Mouse (Mus musculus) 3T3-L1 (cell line): ENCODE measurements around the gene Ap1m1.

ENCODE experiments used
- DNase-seq: peaks from one replicate; pipeline ENCODE4 v3.0.0-alpha.2; 2015; ENCODE audit warnings: low read depth, low spot score

Gene Ap1m1

DNA sequence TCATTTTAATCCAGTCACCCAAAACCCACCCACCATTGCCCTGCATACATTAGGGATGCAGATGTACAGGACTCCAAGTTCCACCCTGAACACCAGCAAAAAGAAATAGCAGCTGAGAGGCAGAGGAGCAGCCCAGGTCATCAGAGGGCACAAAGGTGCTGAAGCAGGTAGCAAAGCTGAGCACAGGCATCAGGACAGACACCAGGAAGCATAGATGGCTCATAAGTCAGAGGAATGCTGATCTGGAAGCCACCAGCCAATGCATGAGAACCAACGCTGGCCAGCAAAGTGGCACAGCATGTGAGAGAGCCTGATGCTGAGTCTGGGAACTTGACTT, 18.1 kb downstream of the Ap1m1 start:
- DNase-seq, result no peak

DNA sequence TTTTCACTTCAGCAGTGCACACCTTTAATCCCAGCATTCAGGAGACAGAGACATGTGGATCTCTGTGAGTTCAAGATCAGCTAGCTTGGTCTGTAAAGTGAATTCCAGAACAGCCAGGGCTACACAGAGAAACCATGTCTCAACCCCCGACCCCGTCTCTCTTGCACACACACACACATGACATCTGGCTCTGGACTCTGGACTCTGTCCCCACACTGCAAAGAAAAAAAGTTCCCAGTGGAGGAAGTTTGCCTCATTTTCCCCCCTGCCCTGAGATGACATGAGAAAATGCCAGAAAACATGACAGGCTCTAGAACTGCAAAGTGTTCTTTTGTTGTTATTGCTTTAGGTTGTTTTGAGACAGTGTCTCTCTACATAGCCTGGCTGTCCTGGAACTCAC, 20.0 kb downstream of the Ap1m1 start:
- DNase-seq, result no peak

DNA sequence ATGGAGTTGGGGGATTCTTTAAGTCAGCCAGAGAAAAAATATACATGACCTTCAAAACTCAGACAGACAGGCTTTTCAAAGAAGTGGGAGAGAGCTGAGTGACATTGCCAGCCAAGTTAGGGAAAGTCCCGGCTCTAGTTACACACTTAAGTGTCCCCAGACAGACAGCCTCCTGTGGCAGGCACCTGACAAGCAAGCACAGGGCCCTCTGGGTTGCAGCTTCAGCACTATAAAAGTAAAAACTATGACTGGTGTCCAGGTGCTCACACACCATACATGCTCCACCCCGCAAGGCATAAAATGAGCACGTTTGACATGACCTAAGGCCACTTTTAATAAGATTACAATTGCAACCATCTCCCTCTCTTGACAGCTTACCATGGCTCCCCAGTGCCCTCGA, 20.8 kb downstream of the Ap1m1 start:
- no peak for DNase-seq

DNA sequence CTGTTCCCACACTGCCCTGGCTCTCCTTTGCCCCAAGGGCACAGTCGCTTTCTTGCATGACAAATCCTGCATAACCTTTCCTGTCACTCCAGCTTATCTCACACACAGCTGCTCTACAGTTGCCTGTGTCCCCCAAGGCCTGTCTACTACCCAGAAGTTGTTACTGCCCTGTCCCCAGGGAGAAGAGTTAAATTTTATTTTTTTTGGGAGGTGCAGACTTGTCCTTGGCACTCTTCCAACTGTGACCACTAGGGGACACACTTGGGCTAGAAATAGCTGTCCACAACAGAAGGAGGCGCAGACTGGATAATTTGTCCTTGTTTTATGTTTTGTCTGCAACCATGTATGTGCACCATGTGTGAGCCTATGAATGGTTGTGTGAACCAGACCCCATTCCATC, 21.2 kb downstream of the Ap1m1 start:
- peak; percentile 70 for DNase-seq

DNA sequence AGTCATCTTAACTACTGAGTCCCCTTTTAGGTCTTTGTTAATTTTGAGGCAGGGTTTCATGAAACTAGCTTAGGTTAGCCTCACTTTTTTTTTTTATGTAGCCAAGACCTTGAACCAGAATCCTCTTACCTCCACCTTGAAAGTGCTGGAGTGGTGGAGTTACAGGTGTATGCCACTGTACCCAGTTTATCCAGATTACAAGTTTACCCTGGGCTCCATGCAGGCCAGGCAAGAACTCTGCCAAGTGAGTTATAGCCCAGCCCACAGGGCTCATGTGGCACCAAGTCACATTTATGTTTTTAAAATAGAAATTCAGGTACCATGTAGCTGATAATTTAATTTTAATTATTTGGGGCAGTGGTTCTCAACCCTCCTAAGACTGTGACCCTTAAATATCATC, 21.6 kb downstream of the Ap1m1 start:
- no peak for DNase-seq

DNA sequence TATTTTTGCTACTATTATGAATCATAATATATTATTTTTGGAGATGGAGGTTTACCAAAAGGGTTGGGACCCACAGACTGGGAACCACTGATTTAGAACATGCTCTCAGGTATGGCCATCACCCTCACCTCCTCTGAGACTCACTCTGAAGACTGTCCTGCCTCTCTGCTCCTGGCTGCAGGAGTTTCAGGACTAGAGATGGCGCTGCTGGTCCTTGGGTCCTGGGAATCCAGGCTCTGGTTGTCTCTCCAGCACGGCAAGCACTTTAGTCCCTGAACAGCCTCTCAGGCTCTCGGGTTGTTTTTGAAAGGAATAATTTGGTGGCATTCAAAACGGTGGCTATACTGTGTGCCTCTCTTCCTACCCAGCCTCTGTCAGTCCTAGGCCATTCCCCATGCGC, 22.1 kb downstream of the Ap1m1 start:
- DNase-seq, result no peak

DNA sequence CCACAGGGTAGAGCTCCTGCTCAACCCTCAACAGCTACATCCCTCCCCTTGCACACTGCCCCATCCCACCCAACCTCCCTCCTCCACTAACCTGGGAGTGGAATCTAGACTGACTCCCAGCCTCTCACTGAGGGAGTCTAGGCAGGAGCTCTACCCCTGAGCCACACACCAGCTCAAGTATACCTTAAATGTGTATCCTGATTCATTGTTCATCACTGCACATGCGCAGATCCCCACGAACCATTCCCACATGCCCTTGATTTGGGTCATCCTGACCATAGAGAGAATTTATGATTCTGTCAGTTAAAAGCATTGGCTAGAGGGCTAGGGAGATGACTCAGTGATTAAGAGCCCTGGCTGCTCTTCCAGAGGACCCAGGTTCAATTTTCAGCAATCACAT, 22.9 kb downstream of the Ap1m1 start:
- DNase-seq, result no peak

DNA sequence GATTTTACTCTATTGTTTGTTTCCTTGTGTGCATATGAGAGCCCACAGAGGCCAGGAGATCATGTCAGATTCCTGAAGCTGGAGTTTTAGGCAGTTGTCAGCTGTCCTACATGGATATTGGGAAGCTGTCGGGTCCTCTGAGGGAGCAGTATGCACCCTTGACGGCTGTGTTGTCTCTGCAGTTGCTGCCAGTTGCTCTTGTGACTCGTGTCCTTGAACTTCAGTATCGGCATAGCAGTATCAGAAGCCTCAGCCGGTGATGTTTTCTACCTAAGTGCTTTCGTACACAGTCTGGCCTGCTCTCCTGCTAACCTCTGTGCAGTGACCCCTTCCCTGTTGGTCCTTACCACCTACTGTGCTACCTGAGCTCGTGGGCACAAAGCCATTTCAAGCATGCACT, 23.6 kb downstream of the Ap1m1 start:
- DNase-seq, result no peak

DNA sequence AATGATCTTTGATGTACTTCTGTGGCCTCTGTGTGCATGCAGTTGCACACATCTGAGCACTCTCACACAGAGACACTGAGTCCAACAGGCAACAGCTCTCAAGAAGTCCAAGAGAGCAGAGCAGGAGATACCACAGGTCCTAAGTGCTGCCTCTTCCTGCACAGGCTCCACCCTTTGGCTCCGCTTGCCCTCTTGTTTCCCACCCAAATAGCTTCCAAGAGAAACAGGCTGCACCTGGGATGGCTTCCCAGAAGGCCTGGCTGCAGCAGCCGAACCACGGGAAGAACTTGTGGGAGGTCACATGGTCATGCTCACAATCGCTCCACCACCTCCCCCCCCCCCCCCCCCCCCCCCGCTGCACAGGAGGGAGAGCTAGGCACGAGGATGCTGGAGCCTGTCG, 25.5 kb downstream of the Ap1m1 start:
- DNase-seq, result no peak

DNA sequence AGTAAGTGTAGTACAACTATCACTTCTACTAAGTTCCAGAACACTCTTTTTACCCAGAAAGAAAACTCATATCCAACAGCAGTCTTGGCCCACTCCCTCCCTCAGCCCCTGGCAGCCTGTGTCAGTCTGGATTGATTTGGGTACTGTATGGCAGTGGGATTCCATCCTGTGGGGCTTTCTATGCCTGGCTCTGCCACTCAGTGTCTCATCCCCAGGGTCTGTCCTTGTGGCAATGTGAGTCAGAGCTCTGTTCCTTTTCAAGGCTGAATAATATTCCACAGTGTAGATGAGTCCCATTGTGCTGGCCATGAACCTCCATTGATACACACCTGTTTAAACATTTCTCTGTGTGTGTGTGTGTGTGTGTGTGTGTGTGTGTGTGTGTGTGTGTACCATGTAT, 26.9 kb downstream of the Ap1m1 start:
- DNase-seq, result no peak

DNA sequence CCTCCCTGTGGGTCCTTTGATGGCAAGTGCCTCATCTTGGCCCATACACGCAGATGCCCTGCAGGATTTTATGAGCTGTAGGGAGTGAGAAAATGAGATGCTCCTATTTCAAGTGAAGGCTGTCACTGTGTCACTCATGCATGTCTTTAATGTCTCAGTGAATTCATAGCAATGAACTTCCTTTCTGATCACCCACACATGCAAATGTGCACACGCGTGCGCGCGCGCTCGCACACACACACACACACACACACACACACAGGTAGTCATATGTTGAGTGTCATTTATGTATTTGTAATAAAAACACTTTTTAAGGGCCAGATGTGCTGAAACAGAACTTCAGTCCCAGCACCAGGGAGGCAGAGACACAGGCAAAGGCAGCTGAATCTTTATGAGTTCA, 27.3 kb downstream of the Ap1m1 start:
- DNase-seq, result no peak

DNA sequence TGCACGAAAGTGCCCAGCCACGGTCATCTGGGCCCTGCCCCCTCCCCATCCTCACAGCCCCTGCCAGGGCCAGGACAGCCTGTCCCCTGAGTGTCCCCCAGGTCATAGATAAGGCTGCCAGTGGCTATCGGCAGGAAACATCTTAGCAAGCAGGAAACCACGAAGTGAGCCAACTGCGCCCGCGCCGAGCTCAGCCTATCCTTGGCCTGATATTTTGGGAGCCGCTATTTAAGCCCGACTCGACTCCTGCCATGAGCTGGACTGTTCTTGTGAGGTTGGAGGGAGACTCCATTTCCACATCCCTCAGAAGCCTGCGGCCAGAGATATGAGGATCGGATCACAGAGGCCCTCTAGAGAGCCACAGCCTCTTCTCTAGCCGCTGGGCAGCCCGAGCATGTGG, 28.5 kb downstream of the Ap1m1 start:
- no peak for DNase-seq

DNA sequence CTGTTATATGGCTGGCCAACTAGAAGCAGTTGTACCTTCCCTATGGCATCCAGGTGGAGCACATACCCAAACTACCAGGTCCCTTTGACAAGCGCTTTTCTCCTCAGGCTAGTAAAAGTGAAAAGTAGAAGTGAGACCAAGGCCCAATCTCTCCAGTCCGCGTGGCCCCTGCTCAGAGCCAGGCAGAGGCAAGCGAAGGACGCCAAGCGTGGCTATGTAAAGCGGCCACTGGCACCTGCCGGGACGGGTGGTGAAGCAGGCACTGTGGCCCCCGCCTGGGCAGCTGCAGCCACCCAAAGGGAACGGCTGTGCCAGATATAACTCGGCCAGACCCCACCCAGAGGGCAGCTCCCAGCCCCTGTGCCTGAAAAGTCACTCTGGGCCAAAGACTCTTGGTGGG, 30.8 kb downstream of the Ap1m1 start:
- no peak for DNase-seq

DNA sequence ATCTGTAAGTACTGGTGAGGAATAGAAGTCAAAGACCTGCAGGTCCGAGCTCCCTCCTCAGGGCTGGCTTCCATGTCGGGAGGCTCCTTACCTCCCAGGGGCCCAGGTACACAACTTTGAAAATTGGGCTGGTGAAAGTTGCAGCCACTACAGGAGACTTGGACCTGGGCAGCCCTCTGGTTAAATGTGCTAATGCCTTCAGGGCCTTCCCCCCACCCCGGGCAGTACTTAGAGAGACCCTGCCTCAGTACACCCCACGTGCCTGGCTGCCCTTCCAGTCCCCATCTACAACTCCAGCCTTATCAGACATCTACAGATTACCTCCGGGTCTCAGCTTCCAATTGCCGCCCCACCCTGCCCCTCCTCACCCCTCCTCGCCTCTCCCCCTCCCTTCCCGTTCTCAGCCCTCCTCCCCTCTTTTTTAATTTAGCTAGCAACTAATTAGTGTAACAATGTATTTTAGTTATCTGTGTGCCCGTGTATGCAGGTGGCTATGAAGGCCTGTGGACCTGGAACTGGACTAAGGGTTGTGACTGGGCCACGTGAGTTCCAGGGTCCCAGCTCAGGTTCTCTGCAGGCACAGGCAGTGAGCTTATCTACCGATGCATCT, 31.3 kb downstream of the Ap1m1 start:
- DNase-seq, result no peak

DNA sequence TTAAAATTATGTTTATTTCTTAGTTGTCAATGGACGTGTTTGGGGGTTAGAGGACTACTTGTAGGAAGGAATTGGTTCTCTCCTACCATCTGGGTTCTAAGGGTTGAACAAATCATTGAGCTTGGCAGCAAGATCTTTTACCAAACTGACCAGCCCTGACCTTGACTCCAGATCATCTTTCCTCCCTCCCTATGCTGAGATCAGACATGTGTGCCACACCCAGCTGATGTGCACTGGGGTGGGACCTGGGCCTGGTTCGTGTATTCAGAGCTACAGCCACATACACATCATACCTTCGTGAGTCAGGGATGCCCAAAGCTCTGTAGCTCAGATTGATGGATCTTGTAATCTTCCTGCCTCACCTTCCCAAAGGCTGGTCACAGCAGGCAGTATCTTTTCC, 31.9 kb downstream of the Ap1m1 start:
- no peak for DNase-seq

DNA sequence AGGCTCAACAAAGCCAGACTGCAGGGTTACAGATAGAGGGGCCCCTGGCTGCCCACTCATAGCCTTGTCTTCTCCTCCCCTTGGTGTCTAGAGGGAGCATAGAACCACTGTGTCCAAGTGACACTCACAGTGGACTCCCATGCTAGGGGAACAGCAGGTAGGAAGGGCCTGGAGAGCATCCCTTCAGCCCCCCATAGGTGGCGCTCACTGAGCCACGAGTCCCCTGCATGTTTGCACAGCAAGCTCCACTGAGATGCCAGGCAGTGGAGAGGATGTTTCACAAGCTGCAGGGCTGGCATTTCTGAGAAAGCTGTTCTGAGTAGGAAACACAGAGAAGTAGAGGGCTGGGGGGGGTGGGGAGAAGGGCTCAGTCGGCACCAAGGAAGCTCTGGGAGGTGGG, 32.5 kb downstream of the Ap1m1 start:
- peak; percentile 74 for DNase-seq

DNA sequence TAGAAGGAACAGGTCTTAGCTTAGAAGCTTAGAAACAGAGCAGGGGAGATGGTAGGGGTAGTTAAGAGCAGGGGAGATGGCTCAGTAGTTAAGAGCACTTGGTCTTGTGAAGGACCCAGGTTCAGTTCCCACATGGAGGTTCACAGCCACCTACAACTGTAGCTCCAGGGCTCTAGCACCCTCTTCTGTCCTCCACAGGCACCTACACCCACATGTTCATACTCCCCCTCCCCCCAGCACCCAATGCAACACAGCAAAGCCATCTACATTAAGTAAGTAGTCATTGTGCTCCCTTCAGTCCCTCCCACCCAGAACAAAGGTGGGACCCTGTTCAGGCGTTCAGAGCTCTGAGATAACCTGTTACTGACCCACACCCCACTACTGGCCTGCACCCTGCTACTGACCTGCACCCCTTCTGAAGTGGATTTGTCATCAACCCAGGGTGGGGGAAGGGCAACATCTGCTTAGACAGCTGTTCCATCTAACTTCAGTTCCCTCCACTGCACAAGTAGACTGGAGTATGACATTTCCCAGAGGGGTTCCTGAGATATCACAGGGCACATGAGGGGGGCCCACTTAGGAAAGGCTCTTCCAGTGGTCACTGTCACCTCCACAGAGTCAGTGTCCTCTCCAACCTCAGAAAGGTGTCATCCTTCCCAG, 33.4 kb downstream of the Ap1m1 start:
- no peak for DNase-seq

DNA sequence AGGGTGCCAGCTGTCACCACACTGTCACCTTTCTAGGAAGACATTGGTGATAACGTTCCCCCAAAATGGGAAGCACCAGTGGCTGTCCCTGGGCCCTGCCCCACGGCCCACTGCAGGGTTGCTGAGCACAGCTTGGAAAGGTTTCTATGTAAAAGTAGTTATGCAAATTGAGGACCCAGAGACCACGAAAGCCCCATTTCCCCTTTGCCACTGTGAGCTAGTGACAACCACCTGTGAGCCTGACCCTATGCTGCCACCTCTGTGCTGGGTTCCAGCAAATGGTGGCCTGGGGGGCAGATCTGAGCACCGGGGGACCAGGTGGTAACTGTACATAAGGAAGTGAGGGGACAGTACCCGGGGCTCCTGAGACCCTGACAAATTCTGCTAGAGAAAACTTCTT, 34.0 kb downstream of the Ap1m1 start:
- no peak for DNase-seq

DNA sequence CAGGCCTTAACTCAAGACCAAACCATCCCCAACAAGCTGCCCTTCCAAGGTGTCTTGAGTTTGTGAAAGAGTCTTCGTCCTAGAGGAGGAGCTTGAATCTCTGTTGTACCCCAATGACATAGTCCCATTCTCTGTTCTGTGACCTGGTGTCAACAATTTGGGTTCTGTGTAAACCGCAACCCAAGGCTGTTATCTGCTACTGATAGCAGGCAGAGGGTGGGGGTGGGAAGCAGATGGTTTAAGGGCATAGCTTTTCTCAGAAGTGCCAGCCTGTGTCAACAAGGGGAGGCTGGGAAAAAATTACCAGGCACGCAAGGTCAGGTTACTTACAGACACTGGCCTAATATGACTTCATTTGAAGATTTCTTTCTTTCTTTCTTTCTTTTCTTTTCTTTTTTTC, 37.4 kb downstream of the Ap1m1 start:
- no peak for DNase-seq

DNA sequence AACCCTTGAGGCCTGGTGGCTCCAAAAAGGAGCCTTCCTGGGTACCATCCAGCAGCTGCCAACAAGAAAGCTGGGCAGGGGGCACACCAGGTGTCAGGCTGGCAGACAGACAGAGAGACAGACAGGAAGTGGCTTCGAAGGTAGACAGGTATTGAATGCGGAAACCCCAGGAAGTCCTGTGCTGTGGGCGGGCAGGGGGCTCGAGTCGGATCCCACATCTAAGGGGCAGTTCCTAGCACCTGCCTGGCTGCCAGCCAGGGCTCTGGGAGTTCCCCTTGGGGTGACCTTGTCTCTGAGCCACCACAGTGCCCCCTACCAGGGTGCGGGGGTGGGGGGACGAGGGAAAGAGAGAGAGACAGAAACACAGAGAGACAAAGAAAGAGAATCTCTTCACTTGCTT, 39.3 kb downstream of the Ap1m1 start:
- DNase-seq, result no peak

DNA sequence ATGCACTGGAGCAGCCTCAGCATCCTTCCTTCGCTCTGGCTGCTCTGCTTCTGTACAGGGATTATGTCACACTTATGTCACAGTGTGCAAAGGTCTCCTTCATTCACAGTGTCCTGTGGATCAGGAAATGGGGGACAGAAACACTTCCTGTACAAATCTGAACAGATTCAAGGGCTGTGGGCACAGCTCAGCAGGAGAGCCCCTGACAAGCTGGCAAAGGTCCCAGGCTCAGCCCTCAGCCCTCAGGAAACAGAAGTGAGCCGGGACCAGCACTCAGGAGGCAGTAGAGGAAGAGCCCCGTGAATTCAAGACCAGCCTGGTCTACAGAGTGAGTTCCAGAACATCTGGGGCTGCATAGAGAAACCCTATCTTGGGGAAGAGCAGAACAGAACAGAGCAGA, 41.8 kb downstream of the Ap1m1 start:
- no peak for DNase-seq

DNA sequence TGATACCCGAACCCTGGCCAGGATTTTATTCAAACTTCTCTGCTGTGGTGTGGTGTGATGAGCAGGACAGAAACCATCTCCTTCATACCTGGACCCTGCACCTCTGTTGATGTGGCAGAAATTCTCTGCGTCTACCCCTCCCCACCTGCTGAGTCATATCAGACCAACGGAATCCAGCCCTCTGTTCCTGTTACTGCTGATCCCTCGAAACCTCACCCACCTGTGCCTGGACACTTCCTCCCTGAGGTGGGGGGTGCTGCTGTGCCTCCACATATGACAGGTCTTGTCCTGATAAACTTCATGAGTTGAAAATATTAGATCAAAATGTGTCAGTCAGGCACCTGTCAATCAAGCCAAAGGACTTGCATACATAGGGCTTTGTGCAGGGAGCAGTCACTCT, 45.5 kb downstream of the Ap1m1 start:
- DNase-seq, result no peak

DNA sequence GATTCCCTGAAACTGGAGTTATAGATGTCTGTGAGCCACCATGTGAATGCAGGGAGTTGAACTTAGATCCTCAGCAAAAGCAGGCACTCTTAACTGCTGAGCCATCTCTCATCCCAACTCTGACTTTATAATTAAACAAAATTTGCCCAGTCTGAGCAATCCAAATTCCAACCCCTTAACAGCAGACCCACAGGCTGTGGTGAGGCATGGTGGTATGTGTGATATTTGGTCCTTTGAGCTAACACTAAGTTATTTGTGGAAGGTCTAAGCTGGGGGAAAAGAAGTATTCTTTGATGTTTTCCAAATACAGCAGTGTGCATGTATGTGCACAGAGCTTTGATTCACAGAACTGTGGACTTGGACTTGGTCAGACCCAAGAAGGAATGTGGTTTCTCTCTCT, 49.2 kb downstream of the Ap1m1 start:
- no peak for DNase-seq

DNA sequence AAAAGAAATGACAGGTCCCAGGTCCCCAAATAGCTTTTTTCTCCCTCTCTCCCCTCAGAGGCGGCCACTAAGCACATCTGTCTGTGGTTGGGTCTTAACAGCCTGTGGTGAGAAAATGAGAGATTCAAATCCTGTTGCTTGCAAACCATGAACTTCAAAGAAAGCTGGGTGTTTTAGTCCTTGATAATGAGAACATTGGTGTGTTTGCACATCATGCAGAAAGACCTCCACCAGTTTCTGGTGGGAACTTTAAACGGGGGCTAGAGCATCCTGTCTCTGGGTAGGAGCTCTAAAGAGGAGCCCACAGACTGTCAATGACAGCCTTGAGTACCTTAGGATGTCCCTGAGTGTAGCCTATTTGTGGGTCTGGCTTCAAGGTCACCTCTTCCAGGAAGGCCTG, 51.3 kb downstream of the Ap1m1 start:
- DNase-seq, result no peak
